Mouse (Mus musculus) fibroblast of lung, adult 2 months (primary cell): ENCODE measurements around the gene Slc16a10.

ENCODE experiments used
- DNase-seq: peaks from one replicate; pipeline ENCODE4 v3.0.0-alpha.2; 2011; ENCODE audit warnings: low read depth

Slc16a10 gene

GRCm38 (mm10) chr10:40109520-40109919 lies 32.5 kb downstream of the Slc16a10 start:
- no peak for DNase-seq

GRCm38 (mm10) chr10:40108992-40109391 lies 33.1 kb downstream of the Slc16a10 start:
- no peak for DNase-seq

GRCm38 (mm10) chr10:40107995-40108394 lies 34.1 kb downstream of the Slc16a10 start:
- peak; percentile 59 for DNase-seq

GRCm38 (mm10) chr10:40105174-40105573 lies 36.9 kb downstream of the Slc16a10 start:
- no peak for DNase-seq

- no peak for DNase-seq
Measured at GRCm38 (mm10) chr10:40103790-40104189, 38.3 kb downstream of the Slc16a10 start.

- DNase-seq = no peak
Measured at GRCm38 (mm10) chr10:40102986-40103385, 39.1 kb downstream of the Slc16a10 start.

GRCm38 (mm10) chr10:40102166-40102565 lies 39.9 kb downstream of the Slc16a10 start:
- DNase-seq = no peak

- DNase-seq = no peak
Measured at GRCm38 (mm10) chr10:40098441-40098840, 43.6 kb downstream of the Slc16a10 start.

GRCm38 (mm10) chr10:40097519-40097918 lies 44.5 kb downstream of the Slc16a10 start:
- DNase-seq = no peak

GRCm38 (mm10) chr10:40094752-40095151 lies 47.3 kb downstream of the Slc16a10 start:
- peak; percentile 82 for DNase-seq

- DNase-seq = no peak
Measured at GRCm38 (mm10) chr10:40093526-40093925, 48.5 kb downstream of the Slc16a10 start.

GRCm38 (mm10) chr10:40091455-40091854 lies 50.6 kb downstream of the Slc16a10 start:
- DNase-seq = no peak

- DNase-seq = no peak
Measured at GRCm38 (mm10) chr10:40090504-40091428, 51.3 kb downstream of the Slc16a10 start.

GRCm38 (mm10) chr10:40084332-40085093 lies 57.5 kb downstream of the Slc16a10 start:
- no peak for DNase-seq

GRCm38 (mm10) chr10:40083556-40083955 lies 58.5 kb downstream of the Slc16a10 start:
- DNase-seq = no peak

GRCm38 (mm10) chr10:40082668-40083067 lies 59.4 kb downstream of the Slc16a10 start:
- DNase-seq = no peak

- DNase-seq = no peak
Measured at GRCm38 (mm10) chr10:40080533-40080932, 61.5 kb downstream of the Slc16a10 start.

- no peak for DNase-seq
Measured at GRCm38 (mm10) chr10:40079256-40079655, 62.8 kb downstream of the Slc16a10 start.

GRCm38 (mm10) chr10:40077960-40078353 lies 64.1 kb downstream of the Slc16a10 start:
- DNase-seq = no peak

GRCm38 (mm10) chr10:40077346-40077959 lies 64.6 kb downstream of the Slc16a10 start:
- DNase-seq = no peak

GRCm38 (mm10) chr10:40073608-40074007 lies 68.5 kb downstream of the Slc16a10 start:
- no peak for DNase-seq

- no peak for DNase-seq
Measured at GRCm38 (mm10) chr10:40070684-40071083, 71.4 kb downstream of the Slc16a10 start.
